Mouse (Mus musculus) spleen, adult 2 months (tissue): ENCODE data around the gene Pphln1. TPM values are rescaled to one million over a fixed set of nuclear protein-coding genes. Genes with fewer than 3 reads are reported as not detected.
A peak's percentile ranks its signal among the peaks of the same experiment; 100 is the strongest.
"Not testable (repeated sequence)": the region's sequence is repeated elsewhere in the genome, so short reads cannot be mapped to it uniquely, and the experiment has no call there.

Source experiments
- DNase-seq, 2 experiments: peaks; one replicate each; pipeline versions ENCODE4 v3.0.0 to v3.0.0-alpha.2; 2012 to 2021; ENCODE audit warnings: low spot score in 2 of 2, low read depth in 1 of 2
- H3K27ac ChIP-seq: fragments of 200-500 bp; 2 replicates; pipeline ENCODE4 v1.5.1; 2012; ENCODE audit warnings: low read length, inconsistent platforms; ENCODE audit not compliant: insufficient read depth
- H3K27me3 ChIP-seq: fragments of 200-500 bp; 2 replicates; pipeline ENCODE4 v1.6.1; 2012; ENCODE audit warnings: mild to moderate bottlenecking, moderate library complexity, low read length, inconsistent platforms; ENCODE audit not compliant: control insufficient read depth, insufficient read depth
- H3K36me3 ChIP-seq: fragments of 200-500 bp; 2 replicates; pipeline ENCODE4 v1.6.1; 2012; ENCODE audit warnings: mild to moderate bottlenecking, low read length, inconsistent platforms; ENCODE audit not compliant: control insufficient read depth, insufficient read depth
- H3K4me1 ChIP-seq: fragments of 200-500 bp; 2 replicates; pipeline ENCODE4 v1.6.1; 2011; ENCODE audit warnings: inconsistent platforms; ENCODE audit not compliant: control insufficient read depth, insufficient read depth, insufficient read length
- H3K4me3 ChIP-seq: fragments of 200-500 bp; 2 replicates; pipeline ENCODE4 v1.5.1; 2011; ENCODE audit warnings: mild to moderate bottlenecking, inconsistent platforms; ENCODE audit not compliant: insufficient read depth, insufficient read length; ENCODE audit errors: extremely low read depth
- CTCF ChIP-seq: fragments of 200-500 bp; IDR thresholded peaks from 2 replicates; pipeline ENCODE4 v1.5.1; 2011; ENCODE audit warnings: mild to moderate bottlenecking, inconsistent platforms; ENCODE audit not compliant: insufficient read depth, insufficient read length, insufficient replicate concordance; ENCODE audit errors: extremely low read depth
- POLR2A ChIP-seq: fragments of 200-500 bp; IDR thresholded peaks from 2 replicates; pipeline ENCODE4 v1.6.1; 2011; ENCODE audit warnings: low read depth, low read length, inconsistent platforms
- WGBS: fragments of 180-500 bp; shearing (Covaris S2); methylation state at CpG from one replicate; pipeline ENCODE4 v1.1.7; 2018; 5-methylcytosine and 5-hydroxymethylcytosine counted together
- polyA plus RNA-seq: library from polyadenylated mRNA; depleted of rRNA; stranded (reverse); fragments of >200 nt; gene quantifications from 2 replicates; pipeline ENCODE4 v1.2.3, GENCODE M21; 2012; rRNA removed

The Pphln1 gene
- polyA plus RNA-seq = 5.4 and 6.4 TPM in 2 replicates

DNA sequence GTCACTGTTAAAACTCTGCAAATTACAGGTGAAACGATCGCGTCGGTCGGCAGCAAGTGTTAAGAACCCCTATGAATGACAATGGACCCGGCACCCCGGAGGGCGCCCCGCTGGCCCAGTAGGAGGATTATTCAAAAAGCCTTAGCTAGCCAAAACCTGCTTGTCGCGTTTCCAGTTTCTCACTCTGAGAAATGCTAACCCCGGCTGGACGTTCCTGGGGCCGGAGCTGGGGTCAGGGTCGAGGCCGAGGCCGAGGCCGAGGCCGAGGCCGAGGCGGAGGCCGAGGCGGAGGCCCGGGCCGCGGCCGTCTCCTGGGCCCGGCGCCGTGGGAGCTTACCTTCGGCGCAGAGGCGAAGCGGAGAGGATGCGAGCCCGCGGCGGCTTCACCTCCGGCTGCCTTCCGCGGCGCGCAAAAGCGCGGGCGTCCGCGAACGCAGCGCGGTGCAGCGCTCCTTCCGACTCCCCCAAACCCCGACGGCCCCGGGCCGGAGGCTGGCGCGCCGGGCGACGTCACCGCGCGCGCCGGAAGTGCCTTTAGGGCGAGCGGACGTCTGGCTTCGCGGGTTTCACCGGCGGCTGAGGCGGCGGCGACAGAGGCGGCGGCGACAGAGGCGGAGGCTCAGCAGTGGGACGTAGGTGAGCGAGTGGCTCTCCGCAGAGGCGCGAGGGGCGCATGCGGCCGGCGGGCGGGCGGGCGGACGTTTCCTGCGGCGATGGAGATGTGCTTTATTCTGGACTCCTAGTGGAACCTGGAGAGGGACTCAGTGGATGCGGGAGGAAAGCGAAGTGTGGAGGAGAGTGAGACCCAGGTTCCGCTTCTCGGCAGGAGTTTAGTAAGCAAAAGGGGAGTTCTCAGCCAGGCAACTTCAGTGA lies at the start of gene Pphln1, which contains the start of gene Zcrb1:
Gene Pphln1 (plus strand): TSS at position 525 of the 873 bp plus-strand sequence.
Gene Zcrb1 (minus strand): TSS at position 509 of the 873 bp plus-strand sequence.
- no peaks in the 10 kb centered on the region for H3K27me3 ChIP-seq
- H3K4me1 ChIP-seq = peaks cover 5% of the 10 kb centered on the region; the same call in 1 of the 2 replicates
- H3K27ac ChIP-seq = peak within 1 kb of the TSS; percentile 83
- peak; percentile 65 to 81 for DNase-seq
- WGBS = 1% methylated on average over 99 of the region's 100 CpGs
- peak within 1 kb of the TSS; percentile 82 for H3K4me3 ChIP-seq
- no peak for TF ChIP-seq CTCF
- peak; percentile 47 for TF ChIP-seq POLR2A
- H3K36me3 ChIP-seq = peaks cover 6% of the 10 kb centered on the region

- Histone ChIP-seq H3K36me3 (no peaks in the 10 kb centered on the region), H3K4me3 (no peak overlapping the region), H3K27ac (no peak overlapping the region), H3K27me3 (no peaks in the 10 kb centered on the region), H3K4me1 (no peaks in the 10 kb centered on the region)
- no peak for DNase-seq
- TF ChIP-seq POLR2A (no peak), CTCF (no peak)
- WGBS = 87% methylated on average over 19 of the region's 19 CpGs
These were observed 39.6 kb upstream of the Pphln1 start for GRCm38 (mm10) chr15:93358346-93359095.

- no peaks in the 10 kb centered on the region for H3K36me3 ChIP-seq
- TF ChIP-seq POLR2A (no peak), CTCF (no peak)
- 92% methylated on average over 6 of the region's 6 CpGs for WGBS
- H3K4me3 ChIP-seq = no peak overlapping the region
- no peaks in the 10 kb centered on the region for H3K27me3 ChIP-seq
- DNase-seq = no peak
- no peaks in the 10 kb centered on the region for H3K4me1 ChIP-seq
- no peak overlapping the region for H3K27ac ChIP-seq
These were observed 32.6 kb upstream of the Pphln1 start for GRCm38 (mm10) chr15:93365561-93365960.

GRCm38 (mm10) chr15:93368558-93368957 lies 29.6 kb upstream of the Pphln1 start:
- no peaks in the 10 kb centered on the region for H3K4me1 ChIP-seq
- no peak overlapping the region for H3K27ac ChIP-seq
- H3K4me3 ChIP-seq = no peak overlapping the region
- no peak for DNase-seq
- no peaks in the 10 kb centered on the region for H3K36me3 ChIP-seq
- TF ChIP-seq POLR2A (no peak), CTCF (no peak)
- WGBS = 63% methylated on average over 9 of the region's 9 CpGs
- no peaks in the 10 kb centered on the region for H3K27me3 ChIP-seq

DNA sequence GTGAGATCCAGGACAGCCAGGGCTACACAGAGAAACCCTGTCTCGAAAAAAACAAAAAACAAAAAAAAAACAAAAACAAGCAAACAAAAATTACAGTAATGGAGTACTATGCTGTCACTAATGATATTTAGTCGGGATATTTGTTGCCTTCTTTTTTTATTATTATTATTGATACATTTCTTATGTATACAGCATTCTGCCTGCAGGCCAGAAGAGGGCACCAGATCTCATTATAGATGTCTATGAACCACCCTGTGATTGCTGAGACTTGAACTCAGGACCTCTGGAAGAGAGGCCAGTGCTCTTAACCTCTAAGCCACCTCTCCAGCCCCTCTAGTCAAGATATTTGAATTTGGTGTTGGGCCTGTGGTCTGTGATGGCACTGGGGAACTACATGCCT lies 26.3 kb upstream of the Pphln1 start:
- Histone ChIP-seq H3K36me3 (no peaks in the 10 kb centered on the region), H3K4me3 (no peak overlapping the region), H3K27me3 (no peaks in the 10 kb centered on the region), H3K27ac (no peak overlapping the region), H3K4me1 (no peaks in the 10 kb centered on the region)
- no peak for DNase-seq
- WGBS = 86% methylated on average over 2 of the region's 2 CpGs
- no peak for TF ChIP-seq CTCF
- TF ChIP-seq POLR2A = no peak

DNA sequence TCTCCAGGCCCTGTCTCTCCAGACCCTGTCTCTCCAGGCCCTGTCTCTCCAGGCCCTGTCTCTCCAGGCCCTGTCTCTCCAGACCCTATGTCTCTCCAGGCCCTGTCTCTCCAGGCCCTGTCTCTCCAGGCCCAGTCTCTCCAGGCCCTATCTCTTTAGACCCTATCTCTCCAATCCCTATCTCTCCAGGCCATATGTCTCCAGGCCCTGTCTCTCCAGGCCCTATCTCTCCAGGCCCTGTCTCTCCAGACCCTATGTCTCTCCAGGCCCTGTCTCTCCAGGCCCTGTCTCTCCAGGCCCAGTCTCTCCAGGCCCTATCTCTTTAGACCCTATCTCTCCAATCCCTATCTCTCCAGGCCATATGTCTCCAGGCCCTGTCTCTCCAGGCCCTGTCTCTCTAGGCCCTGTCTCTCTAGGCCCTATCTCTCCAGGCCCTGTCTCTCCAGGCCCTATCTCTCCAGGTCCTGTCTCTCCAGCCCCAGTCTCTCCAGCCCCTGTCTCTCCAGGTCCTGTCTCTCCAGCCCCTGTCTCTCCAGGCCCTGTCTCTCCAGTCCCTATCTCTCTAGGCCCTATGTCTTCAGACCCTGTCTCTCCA lies 25.5 kb upstream of the Pphln1 start:
- H3K27ac ChIP-seq, H3K36me3 ChIP-seq, H3K27me3 ChIP-seq, H3K4me3 ChIP-seq, DNase-seq, H3K4me1 ChIP-seq: not testable (repeated sequence)
